Mouse (Mus musculus): ENCODE measurements around the gene Prkg1. TPM values are rescaled to one million over a fixed set of nuclear protein-coding genes. Genes with fewer than 3 reads are reported as not detected.

Gene Prkg1
- polyA plus RNA-seq, 1 experiment from 2014 or later: 2.1 TPM

- H3K9me3 ChIP-seq (ENCODE audit: control insufficient read depth, low read length): no peaks in the 10 kb centered on the region
- ATAC-seq (ENCODE audit: low FRiP score, low TSS enrichment): no peak
- 51% methylated on average over 3 of the region's 3 CpGs for WGBS
- H3K27ac ChIP-seq (ENCODE audit: low read depth, low read length): no peak overlapping the region
- no peaks in the 10 kb centered on the region for H3K27me3 ChIP-seq (ENCODE audit: control insufficient read depth, insufficient read depth, low read length)
- no peak overlapping the region for H3K9ac ChIP-seq (ENCODE audit: low read depth, low read length)
- H3K36me3 ChIP-seq (ENCODE audit: control insufficient read depth, insufficient read depth, low read length): no peaks in the 10 kb centered on the region
- H3K4me3 ChIP-seq (ENCODE audit: low read length): no peak overlapping the region
- no peak overlapping the region for H3K4me2 ChIP-seq (replicated peaks; ENCODE audit: low read depth, low read length)
- H3K4me1 ChIP-seq (ENCODE audit: control insufficient read depth, insufficient read depth, low read length): no peaks in the 10 kb centered on the region
These were observed 875.0 kb downstream of the Prkg1 start for GRCm38 (mm10) chr19:30889851-30890250.

GRCm38 (mm10) chr19:30861441-30861840 lies 903.4 kb downstream of the Prkg1 start:
- no peak overlapping the region for H3K9ac ChIP-seq (ENCODE audit: low read depth, low read length)
- 64% methylated on average over 4 of the region's 4 CpGs for WGBS
- no peaks in the 10 kb centered on the region for H3K36me3 ChIP-seq (ENCODE audit: control insufficient read depth, insufficient read depth, low read length)

GRCm38 (mm10) chr19:30851023-30851422 lies 913.8 kb downstream of the Prkg1 start:
- Histone ChIP-seq H3K9me3 (ENCODE audit: control insufficient read depth, low read length) (no peaks in the 10 kb centered on the region), H3K4me2 (replicated peaks; ENCODE audit: low read depth, low read length) (no peak overlapping the region), H3K36me3 (ENCODE audit: control insufficient read depth, insufficient read depth, low read length) (no peaks in the 10 kb centered on the region), H3K4me1 (ENCODE audit: control insufficient read depth, insufficient read depth, low read length) (no peaks in the 10 kb centered on the region), H3K27me3 (ENCODE audit: control insufficient read depth, insufficient read depth, low read length) (no peaks in the 10 kb centered on the region), H3K9ac (ENCODE audit: low read depth, low read length) (no peak overlapping the region), H3K4me3 (ENCODE audit: low read length) (no peak overlapping the region), H3K27ac (ENCODE audit: low read depth, low read length) (no peak overlapping the region)
- ATAC-seq (ENCODE audit: low FRiP score, low TSS enrichment): no peak
- WGBS: 87% methylated on average over 4 of the region's 4 CpGs

More at GRCm38 (mm10) chr19:30861441-30861840, 903.4 kb downstream of the Prkg1 start:
- no peak overlapping the region for H3K4me2 ChIP-seq (replicated peaks; ENCODE audit: low read depth, low read length)
- no peak overlapping the region for H3K4me3 ChIP-seq (ENCODE audit: low read length)
- H3K27me3 ChIP-seq (ENCODE audit: control insufficient read depth, insufficient read depth, low read length): no peaks in the 10 kb centered on the region
- no peaks in the 10 kb centered on the region for H3K4me1 ChIP-seq (ENCODE audit: control insufficient read depth, insufficient read depth, low read length)
- no peak for ATAC-seq (ENCODE audit: low FRiP score, low TSS enrichment)
- no peaks in the 10 kb centered on the region for H3K9me3 ChIP-seq (ENCODE audit: control insufficient read depth, low read length)
- no peak overlapping the region for H3K27ac ChIP-seq (ENCODE audit: low read depth, low read length)

DNA sequence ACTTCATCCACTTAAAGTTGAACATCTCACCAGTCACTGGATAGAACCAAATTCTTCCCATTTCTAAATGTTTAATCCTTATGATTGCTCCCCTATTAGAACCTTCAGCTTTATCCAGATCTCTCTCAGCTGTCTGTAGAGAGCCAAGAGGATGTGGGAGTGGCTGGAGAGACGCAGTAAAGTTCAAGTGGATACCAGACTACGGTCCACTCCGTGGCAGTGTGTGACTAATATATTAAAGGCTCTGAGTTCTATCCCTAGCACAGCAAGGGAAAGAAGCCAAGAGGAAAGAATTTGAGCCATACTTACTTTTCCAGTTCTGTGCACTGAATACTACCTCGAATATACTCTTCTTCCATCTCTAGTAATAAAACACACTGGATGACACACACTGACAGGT lies 919.9 kb downstream of the Prkg1 start:
- no peak overlapping the region for H3K4me3 ChIP-seq (ENCODE audit: low read length)
- no peak overlapping the region for H3K27ac ChIP-seq (ENCODE audit: low read depth, low read length)
- no peaks in the 10 kb centered on the region for H3K36me3 ChIP-seq (ENCODE audit: control insufficient read depth, insufficient read depth, low read length)
- H3K4me1 ChIP-seq (ENCODE audit: control insufficient read depth, insufficient read depth, low read length): no peaks in the 10 kb centered on the region
- H3K4me2 ChIP-seq (replicated peaks; ENCODE audit: low read depth, low read length): no peak overlapping the region
- WGBS: 43% methylated on average over 4 of the region's 4 CpGs
- H3K27me3 ChIP-seq (ENCODE audit: control insufficient read depth, insufficient read depth, low read length): no peaks in the 10 kb centered on the region
- no peak for ATAC-seq (ENCODE audit: low FRiP score, low TSS enrichment)
- no peak overlapping the region for H3K9ac ChIP-seq (ENCODE audit: low read depth, low read length)
- H3K9me3 ChIP-seq (ENCODE audit: control insufficient read depth, low read length): no peaks in the 10 kb centered on the region

- H3K27ac ChIP-seq (ENCODE audit: low read depth, low read length): no peak overlapping the region
- H3K4me2 ChIP-seq (replicated peaks; ENCODE audit: low read depth, low read length): no peak overlapping the region
- 87% methylated on average over 4 of the region's 4 CpGs for WGBS
- no peak overlapping the region for H3K9ac ChIP-seq (ENCODE audit: low read depth, low read length)
- no peak overlapping the region for H3K4me3 ChIP-seq (ENCODE audit: low read length)
- no peaks in the 10 kb centered on the region for H3K9me3 ChIP-seq (ENCODE audit: control insufficient read depth, low read length)
- 0 out of 2 replicates have a peak, but pooled peaks have one; percentile 28 for ATAC-seq (ENCODE audit: low FRiP score, low TSS enrichment)
- no peaks in the 10 kb centered on the region for H3K36me3 ChIP-seq (ENCODE audit: control insufficient read depth, insufficient read depth, low read length)
- H3K27me3 ChIP-seq (ENCODE audit: control insufficient read depth, insufficient read depth, low read length): no peaks in the 10 kb centered on the region
- H3K4me1 ChIP-seq (ENCODE audit: control insufficient read depth, insufficient read depth, low read length): no peaks in the 10 kb centered on the region
These were observed 921.2 kb downstream of the Prkg1 start for GRCm38 (mm10) chr19:30843637-30844036.

- Histone ChIP-seq H3K27me3 (ENCODE audit: control insufficient read depth, insufficient read depth, low read length) (no peaks in the 10 kb centered on the region), H3K27ac (ENCODE audit: low read depth, low read length) (no peak overlapping the region), H3K9ac (ENCODE audit: low read depth, low read length) (no peak overlapping the region), H3K9me3 (ENCODE audit: control insufficient read depth, low read length) (no peaks in the 10 kb centered on the region), H3K36me3 (ENCODE audit: control insufficient read depth, insufficient read depth, low read length) (no peaks in the 10 kb centered on the region), H3K4me2 (replicated peaks; ENCODE audit: low read depth, low read length) (no peak overlapping the region), H3K4me3 (ENCODE audit: low read length) (no peak overlapping the region), H3K4me1 (ENCODE audit: control insufficient read depth, insufficient read depth, low read length) (no peaks in the 10 kb centered on the region)
- ATAC-seq (ENCODE audit: low FRiP score, low TSS enrichment): peak; percentile 81
- WGBS: 7% methylated on average over 4 of the region's 4 CpGs
These were observed 921.7 kb downstream of the Prkg1 start for GRCm38 (mm10) chr19:30843052-30843564.

GRCm38 (mm10) chr19:30842640-30843039 lies 922.2 kb downstream of the Prkg1 start:
- no peaks in the 10 kb centered on the region for H3K9me3 ChIP-seq (ENCODE audit: control insufficient read depth, low read length)
- no peak for ATAC-seq (ENCODE audit: low FRiP score, low TSS enrichment)
- no peaks in the 10 kb centered on the region for H3K36me3 ChIP-seq (ENCODE audit: control insufficient read depth, insufficient read depth, low read length)
- no peak overlapping the region for H3K27ac ChIP-seq (ENCODE audit: low read depth, low read length)
- H3K4me1 ChIP-seq (ENCODE audit: control insufficient read depth, insufficient read depth, low read length): no peaks in the 10 kb centered on the region
- H3K4me3 ChIP-seq (ENCODE audit: low read length): no peak overlapping the region
- no peak overlapping the region for H3K9ac ChIP-seq (ENCODE audit: low read depth, low read length)
- WGBS: 31% methylated on average over 1 of the region's 1 CpGs
- no peaks in the 10 kb centered on the region for H3K27me3 ChIP-seq (ENCODE audit: control insufficient read depth, insufficient read depth, low read length)
- H3K4me2 ChIP-seq (replicated peaks; ENCODE audit: low read depth, low read length): no peak overlapping the region

DNA sequence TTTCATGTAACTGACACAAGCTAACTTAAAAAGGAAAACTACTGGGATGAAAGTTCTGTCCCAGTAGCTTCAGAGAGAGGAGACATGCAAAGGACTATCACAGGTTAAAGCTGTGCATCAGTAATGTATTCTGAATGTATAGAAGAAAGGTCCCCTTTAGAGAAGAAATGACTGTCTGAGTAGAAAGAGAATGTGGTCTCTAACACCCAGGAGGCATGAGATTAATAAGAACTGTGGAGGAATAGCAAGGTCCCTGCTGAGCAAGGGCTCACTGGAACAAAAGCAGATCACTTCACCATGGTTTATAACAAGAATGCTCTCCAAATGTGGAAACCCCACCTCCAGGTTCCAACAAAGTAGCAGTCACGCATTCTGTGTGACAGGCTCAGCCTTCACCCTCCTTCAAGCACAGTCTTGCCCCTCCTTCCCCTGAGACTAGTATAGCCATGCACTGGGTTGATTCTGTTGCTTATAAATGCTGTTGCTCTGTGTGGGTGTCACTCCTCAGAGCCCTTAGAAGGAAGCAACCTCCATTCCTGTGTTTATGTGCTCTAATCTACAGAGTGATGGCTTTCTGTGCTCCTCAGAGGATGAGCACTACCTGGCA lies 931.7 kb downstream of the Prkg1 start:
- no peak for ATAC-seq (ENCODE audit: low FRiP score, low TSS enrichment)
- Histone ChIP-seq H3K9me3 (ENCODE audit: control insufficient read depth, low read length) (no peaks in the 10 kb centered on the region), H3K4me1 (ENCODE audit: control insufficient read depth, insufficient read depth, low read length) (no peaks in the 10 kb centered on the region), H3K27me3 (ENCODE audit: control insufficient read depth, insufficient read depth, low read length) (no peaks in the 10 kb centered on the region), H3K9ac (ENCODE audit: low read depth, low read length) (no peak overlapping the region), H3K36me3 (ENCODE audit: control insufficient read depth, insufficient read depth, low read length) (no peaks in the 10 kb centered on the region), H3K27ac (ENCODE audit: low read depth, low read length) (no peak overlapping the region), H3K4me2 (replicated peaks; ENCODE audit: low read depth, low read length) (no peak overlapping the region), H3K4me3 (ENCODE audit: low read length) (no peak overlapping the region)
- WGBS: 54% methylated on average over 1 of the region's 1 CpGs

GRCm38 (mm10) chr19:30829231-30829775 lies 935.5 kb downstream of the Prkg1 start:
- Histone ChIP-seq H3K4me3 (ENCODE audit: low read length) (no peak overlapping the region), H3K9ac (ENCODE audit: low read depth, low read length) (no peak overlapping the region), H3K4me1 (ENCODE audit: control insufficient read depth, insufficient read depth, low read length) (no peaks in the 10 kb centered on the region), H3K36me3 (ENCODE audit: control insufficient read depth, insufficient read depth, low read length) (no peaks in the 10 kb centered on the region), H3K27ac (ENCODE audit: low read depth, low read length) (no peak overlapping the region), H3K27me3 (ENCODE audit: control insufficient read depth, insufficient read depth, low read length) (no peaks in the 10 kb centered on the region), H3K4me2 (replicated peaks; ENCODE audit: low read depth, low read length) (no peak overlapping the region), H3K9me3 (ENCODE audit: control insufficient read depth, low read length) (no peaks in the 10 kb centered on the region)
- ATAC-seq (ENCODE audit: low FRiP score, low TSS enrichment): no peak
- WGBS: 88% methylated on average over 7 of the region's 7 CpGs

Data from kidney, embryonic 14.5 days (tissue).